Mouse (Mus musculus) testis, adult 2 months (tissue): Measurements from ENCODE around the gene Smg6. TPM values are rescaled to one million over a fixed set of nuclear protein-coding genes. Genes with fewer than 3 reads are reported as not detected.

Experiments used
- H3K27ac ChIP-seq: fragments of 200-500 bp; 2 replicates; pipeline ENCODE4 v1.5.1; 2012; ENCODE audit warnings: low read depth, low read length; ENCODE audit not compliant: control insufficient read depth, insufficient read depth
- H3K27me3 ChIP-seq: fragments of 200-500 bp; 2 replicates; pipeline ENCODE4 v1.6.1; 2012; ENCODE audit warnings: mild to moderate bottlenecking, low read length, moderate library complexity; ENCODE audit not compliant: control insufficient read depth, insufficient read depth
- H3K36me3 ChIP-seq: fragments of 200-500 bp; 2 replicates; pipeline ENCODE4 v1.6.1; 2012; ENCODE audit warnings: mild to moderate bottlenecking, low read length; ENCODE audit not compliant: control insufficient read depth, insufficient read depth
- H3K4me1 ChIP-seq: fragments of 200-500 bp; 2 replicates; pipeline ENCODE4 v1.6.1; 2012; ENCODE audit warnings: low read length; ENCODE audit not compliant: control insufficient read depth, insufficient read depth
- H3K4me3 ChIP-seq: fragments of 200-500 bp; 2 replicates; pipeline ENCODE4 v1.5.1; 2012; ENCODE audit warnings: low read depth, mild to moderate bottlenecking, low read length, moderate library complexity, mixed read lengths; ENCODE audit not compliant: control insufficient read depth
- CTCF ChIP-seq: fragments of 200-500 bp; IDR thresholded peaks from 2 replicates; pipeline ENCODE4 v1.5.1; 2012; ENCODE audit warnings: low read depth, mild to moderate bottlenecking, inconsistent platforms, low read length, moderate library complexity; ENCODE audit not compliant: control insufficient read depth, insufficient read depth, insufficient replicate concordance
- POLR2A ChIP-seq: fragments of 200-500 bp; IDR thresholded peaks from 2 replicates; pipeline ENCODE4 v1.6.1; 2012; ENCODE audit warnings: low read depth, mild to moderate bottlenecking, inconsistent platforms, low read length, moderate library complexity; ENCODE audit not compliant: control insufficient read depth
- polyA plus RNA-seq: library from polyadenylated mRNA; depleted of rRNA; stranded (reverse); fragments of >200 nt; gene quantifications from 2 replicates; pipeline ENCODE4 v1.2.3, GENCODE M21; 2012

Smg6 gene
- polyA plus RNA-seq, 1 experiment, result 76.8 TPM

DNA sequence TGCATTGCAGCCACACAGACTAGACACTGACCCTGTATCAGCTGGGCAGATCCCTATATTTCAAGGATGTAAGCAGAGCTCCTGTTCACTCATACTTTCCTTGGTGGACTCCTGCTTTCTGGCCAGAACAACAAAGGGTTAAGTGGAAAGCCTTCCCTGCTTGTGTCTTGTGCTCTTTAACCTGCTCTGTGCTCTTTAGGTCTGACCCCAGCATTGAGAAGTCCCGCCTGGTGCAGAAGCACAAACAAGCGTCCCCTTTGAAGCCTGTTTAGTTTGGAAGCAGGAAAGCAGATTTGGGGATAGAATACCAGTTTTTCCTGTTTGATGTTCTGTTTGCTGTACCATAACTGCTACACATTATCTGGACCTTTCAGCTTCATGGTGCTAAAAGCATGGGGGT, 232.3 kb downstream of the Smg6 start:
- no peaks in the 10 kb centered on the region for H3K27me3 ChIP-seq
- H3K36me3 ChIP-seq, result no peaks in the 10 kb centered on the region; the same call in 1 of the 2 replicates
- no peak for TF ChIP-seq POLR2A
- no peak for TF ChIP-seq CTCF
- H3K27ac ChIP-seq, result no peak overlapping the region
- H3K4me1 ChIP-seq, result no peaks in the 10 kb centered on the region
- no peak overlapping the region for H3K4me3 ChIP-seq

- H3K4me1 ChIP-seq, result no peaks in the 10 kb centered on the region
- no peak for TF ChIP-seq POLR2A
- TF ChIP-seq CTCF, result no peak
- H3K27ac ChIP-seq, result no peak overlapping the region; the same call in 1 of the 2 replicates
- H3K27me3 ChIP-seq, result no peaks in the 10 kb centered on the region
- no peak overlapping the region for H3K4me3 ChIP-seq
- no peaks in the 10 kb centered on the region; the same call in 1 of the 2 replicates for H3K36me3 ChIP-seq
These were observed 232.8 kb downstream of the Smg6 start for GRCm38 (mm10) chr11:75158432-75158831.

- Histone ChIP-seq H3K36me3 (no peaks in the 10 kb centered on the region; the same call in 1 of the 2 replicates), H3K4me1 (no peaks in the 10 kb centered on the region), H3K27me3 (no peaks in the 10 kb centered on the region), H3K27ac (no peak overlapping the region), H3K4me3 (no peak overlapping the region)
- TF ChIP-seq CTCF (peak; percentile 51; the same call in 1 of the 2 replicates), POLR2A (no peak)
These were observed 233.9 kb downstream of the Smg6 start for GRCm38 (mm10) chr11:75159564-75159963.

GRCm38 (mm10) chr11:75160954-75161353, 235.3 kb downstream of the Smg6 start:
- Histone ChIP-seq H3K27me3 (no peaks in the 10 kb centered on the region), H3K36me3 (no peaks in the 10 kb centered on the region; the same call in 1 of the 2 replicates), H3K4me3 (no peak overlapping the region), H3K27ac (no peak overlapping the region), H3K4me1 (peaks cover 10% of the 10 kb centered on the region)
- TF ChIP-seq CTCF (no peak), POLR2A (no peak)

- H3K4me3 ChIP-seq, result no peak overlapping the region
- H3K27me3 ChIP-seq, result no peaks in the 10 kb centered on the region
- peaks cover 15% of the 10 kb centered on the region for H3K4me1 ChIP-seq
- no peak overlapping the region for H3K27ac ChIP-seq
- H3K36me3 ChIP-seq, result no peaks in the 10 kb centered on the region; the same call in 1 of the 2 replicates
- TF ChIP-seq POLR2A, result no peak
- TF ChIP-seq CTCF, result no peak
These were observed 235.9 kb downstream of the Smg6 start for GRCm38 (mm10) chr11:75161417-75162008.

DNA sequence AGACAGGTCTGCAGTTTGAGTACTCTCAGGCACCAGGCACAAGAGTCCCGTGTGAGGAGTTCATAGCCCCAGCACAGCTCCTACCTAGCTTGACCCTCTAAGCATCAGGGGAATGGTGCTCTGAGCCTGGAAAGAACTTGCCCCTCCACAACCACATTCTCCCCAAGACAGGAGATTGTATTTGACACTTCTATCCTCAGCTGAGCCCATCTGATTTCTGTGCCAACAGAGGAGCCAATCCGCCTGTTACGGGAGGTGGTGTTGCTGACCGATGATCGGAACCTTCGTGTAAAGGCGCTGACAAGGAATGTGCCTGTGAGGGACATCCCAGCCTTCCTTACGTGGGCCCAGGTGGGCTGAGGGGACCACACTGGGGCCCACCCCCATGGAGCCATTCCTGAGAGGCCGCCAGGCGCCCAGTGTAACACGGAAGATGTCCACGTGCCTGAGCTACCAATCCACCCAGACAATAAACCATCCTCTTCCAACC, 237.0 kb downstream of the Smg6 start:
- no peak overlapping the region for H3K4me3 ChIP-seq
- H3K36me3 ChIP-seq, result no peaks in the 10 kb centered on the region; the same call in 1 of the 2 replicates
- H3K27me3 ChIP-seq, result no peaks in the 10 kb centered on the region
- H3K4me1 ChIP-seq, result peaks cover 21% of the 10 kb centered on the region
- no peak overlapping the region for H3K27ac ChIP-seq
- TF ChIP-seq CTCF (no peak), POLR2A (no peak)

GRCm38 (mm10) chr11:75163379-75163778, 237.8 kb downstream of the Smg6 start:
- no peak overlapping the region for H3K4me3 ChIP-seq
- peaks cover 22% of the 10 kb centered on the region for H3K4me1 ChIP-seq
- H3K36me3 ChIP-seq, result no peaks in the 10 kb centered on the region; the same call in 1 of the 2 replicates
- no peak overlapping the region for H3K27ac ChIP-seq
- no peaks in the 10 kb centered on the region for H3K27me3 ChIP-seq
- no peak for TF ChIP-seq CTCF
- TF ChIP-seq POLR2A, result no peak
